Mouse (Mus musculus) brain, adult 2 months (tissue): ENCODE results near the gene Map3k21.

Experiments
- DNase-seq: peaks from one replicate; pipeline ENCODE4 v3.0.0; 2011; ENCODE audit warnings: low read depth, low spot score

Gene Map3k21

GRCm38 (mm10) chr8:125910365-125911228 lies at the start of gene Map3k21:
Map3k21 (plus strand) TSS chr8:125910450.
- peak; percentile 55 for DNase-seq

- DNase-seq = no peak
These were observed 44.1 kb upstream of the Map3k21 start for GRCm38 (mm10) chr8:125866125-125866524.

GRCm38 (mm10) chr8:125868552-125868951 lies 41.7 kb upstream of the Map3k21 start:
- no peak for DNase-seq

- DNase-seq = no peak
These were observed 40.5 kb upstream of the Map3k21 start for GRCm38 (mm10) chr8:125869739-125870138.

- DNase-seq = no peak
These were observed 40.0 kb upstream of the Map3k21 start for GRCm38 (mm10) chr8:125870179-125870702.

- peak; percentile 79 for DNase-seq
These were observed 39.4 kb upstream of the Map3k21 start for GRCm38 (mm10) chr8:125870821-125871321.

GRCm38 (mm10) chr8:125872501-125873249 lies 37.6 kb upstream of the Map3k21 start:
- peak; percentile 74 for DNase-seq

GRCm38 (mm10) chr8:125873250-125873534 lies 37.1 kb upstream of the Map3k21 start:
- no peak for DNase-seq

GRCm38 (mm10) chr8:125880447-125880846 lies 29.8 kb upstream of the Map3k21 start:
- DNase-seq = no peak

GRCm38 (mm10) chr8:125887549-125887948 lies 22.7 kb upstream of the Map3k21 start:
- DNase-seq = no peak

GRCm38 (mm10) chr8:125889920-125890319 lies 20.3 kb upstream of the Map3k21 start:
- DNase-seq = peak; percentile 72

GRCm38 (mm10) chr8:125897388-125897787 lies 12.9 kb upstream of the Map3k21 start:
- peak; percentile 65 for DNase-seq

GRCm38 (mm10) chr8:125897868-125898788 lies 12.1 kb upstream of the Map3k21 start, which contains the start of gene Pcnx2:
Pcnx2 (minus strand) TSS chr8:125898317.
- peak; percentile 98 for DNase-seq

- DNase-seq = peak; percentile 91
These were observed 11.4 kb upstream of the Map3k21 start for GRCm38 (mm10) chr8:125898899-125899298.

- DNase-seq = peak; percentile 72
These were observed 9.1 kb upstream of the Map3k21 start for GRCm38 (mm10) chr8:125901167-125901566.

- DNase-seq = no peak
These were observed 7.7 kb upstream of the Map3k21 start for GRCm38 (mm10) chr8:125902521-125902920.

- no peak for DNase-seq
These were observed 4.9 kb upstream of the Map3k21 start for GRCm38 (mm10) chr8:125905341-125905740.

GRCm38 (mm10) chr8:125907311-125907710 lies 2.9 kb upstream of the Map3k21 start:
- no peak for DNase-seq

- no peak for DNase-seq
These were observed 437 bp upstream of the Map3k21 start for GRCm38 (mm10) chr8:125909661-125910364.

- DNase-seq = no peak
These were observed 955 bp downstream of the Map3k21 start for GRCm38 (mm10) chr8:125911229-125911580.

- no peak for DNase-seq
These were observed 3.0 kb downstream of the Map3k21 start for GRCm38 (mm10) chr8:125913206-125913605.
